Mouse (Mus musculus): ENCODE measurements at regions not wholly inside any gene's neighbourhood (a gene's known extent, or its start where the extent isn't known, plus 50 kb on each side); places are given as distances from the start of the nearest gene placed in this dataset.

DNA sequence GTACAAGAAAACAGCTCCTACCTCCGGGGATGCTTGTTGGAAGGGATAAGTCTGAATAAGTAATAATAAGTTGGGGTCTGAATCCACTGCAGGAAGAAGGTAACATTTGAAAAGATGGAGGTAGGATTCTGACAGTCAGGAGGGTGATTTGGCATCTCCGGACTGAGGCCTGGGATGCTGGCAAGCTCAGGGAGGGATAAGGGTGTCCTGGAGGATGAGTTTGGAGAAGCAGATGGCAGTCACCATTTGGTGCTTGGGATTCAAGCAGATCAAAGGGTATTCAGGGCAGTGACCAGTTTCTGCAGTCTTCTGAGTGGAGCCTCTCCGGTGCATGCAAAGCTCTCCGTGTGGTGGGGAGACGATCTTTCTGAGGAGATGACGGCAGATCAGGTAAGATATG lies 62.9 kb upstream of the Gm2310 start:
- DNase-seq (ENCODE audit: extremely low spot score, low spot score), result no peak

DNA sequence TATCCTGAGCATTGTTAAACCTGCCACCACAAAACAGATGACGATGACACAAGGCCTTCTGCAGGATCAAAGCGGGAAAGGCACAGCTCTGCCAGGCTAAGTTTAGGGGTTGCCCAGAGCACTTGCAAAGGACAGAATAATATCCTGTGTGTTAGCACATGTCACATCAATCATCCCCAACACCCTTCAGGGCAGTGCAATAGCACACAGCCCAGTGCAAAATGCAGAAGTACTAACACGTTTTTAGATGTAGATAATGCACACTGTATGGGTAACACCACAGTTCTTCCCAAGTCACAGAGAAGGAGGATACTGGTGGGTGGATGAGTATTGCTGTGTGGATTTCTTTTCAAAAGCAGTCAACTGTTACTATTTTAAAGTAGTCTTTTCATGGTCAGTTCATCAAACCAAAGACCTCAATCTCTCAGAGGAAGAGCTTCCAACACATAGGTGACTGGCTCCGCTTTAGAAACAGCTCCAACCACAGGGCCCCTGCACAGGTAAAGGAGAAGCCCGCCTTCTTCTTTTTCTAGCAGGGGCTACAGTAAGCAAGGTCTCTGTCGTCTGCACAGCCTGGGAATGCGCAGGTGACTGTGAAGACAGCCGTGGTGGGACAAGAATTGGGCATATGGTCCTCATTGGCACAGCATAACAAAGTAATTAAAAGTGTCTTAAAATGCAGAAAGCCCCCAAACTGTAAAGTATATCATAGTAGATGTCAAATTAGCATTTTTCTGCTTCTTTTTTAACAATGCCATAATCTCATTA lies 61.6 kb upstream of the Gm2310 start:
- no peak for DNase-seq (ENCODE audit: extremely low spot score, low spot score)

DNA sequence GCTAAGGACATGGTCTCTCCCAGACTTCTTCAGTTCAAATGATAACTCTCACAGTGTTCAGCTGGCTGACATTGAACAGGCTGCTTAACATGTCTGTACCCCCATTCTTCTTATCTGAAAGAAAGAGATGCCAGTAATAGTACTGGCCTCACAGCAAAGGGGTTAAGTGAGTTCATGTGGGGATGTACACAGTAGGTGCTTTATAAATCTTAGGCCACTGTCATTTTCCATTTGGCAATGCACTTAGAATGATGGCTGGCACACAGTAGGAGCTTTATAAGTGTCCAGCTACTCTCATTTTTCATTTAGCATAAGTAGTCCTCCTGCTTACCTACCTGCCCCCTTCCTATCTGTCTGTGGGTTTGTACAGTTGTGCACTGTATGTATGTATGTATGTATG lies 60.3 kb upstream of the Gm2310 start:
- DNase-seq (ENCODE audit: extremely low spot score, low spot score), result no peak

DNA sequence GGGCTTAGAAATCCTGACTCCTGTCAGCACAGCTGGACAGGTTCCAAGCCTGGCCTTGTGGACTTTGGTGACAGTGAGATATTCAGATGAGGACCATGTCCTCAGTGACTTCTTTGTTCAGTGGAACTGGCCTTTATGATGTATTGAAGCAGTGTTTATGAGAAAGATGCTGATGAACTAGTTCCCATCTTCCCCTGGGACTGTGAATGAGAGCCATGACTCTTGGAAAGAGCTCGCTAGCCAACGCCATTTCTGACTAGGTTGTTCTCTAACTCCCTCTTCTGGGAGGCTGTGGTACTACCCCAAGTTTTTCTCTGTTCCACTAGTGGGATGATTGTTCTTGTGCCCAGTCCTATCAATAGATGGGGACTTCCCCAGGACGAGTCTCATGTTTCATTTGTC lies 57.7 kb upstream of the Gm2310 start:
- DNase-seq (ENCODE audit: extremely low spot score, low spot score), result peak; percentile 43

DNA sequence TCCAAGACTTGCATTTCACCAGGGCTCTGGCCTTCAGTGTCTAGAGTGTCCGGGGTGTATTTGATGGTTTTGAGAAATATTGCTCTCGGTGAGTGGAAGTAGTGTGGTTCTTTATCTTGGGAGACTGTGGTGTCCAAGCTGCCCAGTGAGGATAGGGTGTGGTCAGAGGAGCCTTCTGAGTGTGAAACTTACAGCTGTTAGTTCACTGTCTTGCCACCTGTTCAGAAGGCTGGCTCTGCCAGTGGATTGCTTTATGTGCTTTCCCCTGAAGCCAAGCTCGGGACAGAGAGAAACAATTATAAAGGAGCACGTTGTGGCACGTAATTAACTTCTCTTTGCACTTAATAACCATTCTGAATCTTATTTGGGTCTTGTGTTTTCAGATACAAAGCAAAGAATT lies 57.2 kb upstream of the Gm2310 start:
- DNase-seq (ENCODE audit: extremely low spot score, low spot score), result no peak

DNA sequence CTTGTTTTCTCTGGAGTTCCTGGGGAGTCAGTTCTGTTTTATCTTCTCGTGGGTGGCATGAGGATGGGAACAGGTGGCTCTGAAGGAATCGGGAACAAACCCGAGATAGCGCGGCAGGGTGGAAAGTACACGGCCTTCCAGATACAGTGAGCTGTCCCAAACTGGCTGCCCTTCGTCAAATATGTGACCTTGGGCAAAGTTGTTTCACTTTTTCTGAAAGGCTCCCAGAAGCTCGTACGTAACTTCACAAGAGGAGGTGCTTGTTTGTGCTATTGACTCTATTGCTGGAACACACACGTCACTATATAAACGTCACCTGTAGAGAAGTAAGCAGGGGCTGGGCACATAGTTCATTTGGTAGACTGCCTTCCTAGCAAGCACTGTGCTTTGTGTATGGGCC lies 49.9 kb upstream of the Gm2310 start:
- no peak for DNase-seq (ENCODE audit: extremely low spot score, low spot score)
